In the genomic region with DNA sequence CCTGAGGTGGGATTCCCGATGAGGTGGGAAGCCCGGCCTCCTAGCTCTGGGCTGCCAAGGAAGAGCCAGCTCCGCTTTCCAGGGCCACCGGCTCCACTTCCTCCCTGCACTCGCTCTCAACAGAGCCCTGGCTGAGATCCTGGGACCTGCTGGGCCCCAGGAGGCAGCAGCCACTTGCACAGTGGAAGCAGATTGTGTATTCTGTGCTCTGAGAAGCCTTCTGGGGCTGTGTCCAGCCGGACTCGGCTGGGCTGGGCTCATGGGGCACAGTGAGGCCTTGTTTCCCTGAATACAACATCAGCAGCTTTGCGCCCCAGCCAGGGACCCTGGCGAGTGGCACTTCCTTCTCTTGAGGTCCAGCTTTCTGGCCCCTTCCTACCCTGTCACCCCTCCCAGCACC, we compare ENCODE assay signal across 8 mouse cellular contexts. TPM values are rescaled to one million over a fixed set of nuclear protein-coding genes. Genes with fewer than 3 reads are reported as not detected.
DNase-seq lines count a peak whose midpoint lies in the region; ATAC-seq and TF ChIP-seq lines count a peak whose summit lies in the region.

No protein-coding gene starts in this region.

- no peaks in the 10 kb centered on the region for H3K36me3 ChIP-seq in kidney, postnatal 0 days (ENCODE audit: insufficient read depth, low read length)
- no peaks in the 10 kb centered on the region for H3K36me3 ChIP-seq in kidney, adult 2 months (ENCODE audit: control insufficient read depth, insufficient read depth, low read length)
- peaks cover 45% of the 10 kb centered on the region for H3K36me3 ChIP-seq in liver, embryonic 12.5 days
- H3K36me3 ChIP-seq in small intestine, adult 2 months (ENCODE audit: control insufficient read depth, insufficient read depth, low read length) = peaks cover 32% of the 10 kb centered on the region

- no peaks in the 10 kb centered on the region for H3K9me3 ChIP-seq in kidney, postnatal 0 days (replicated peaks; ENCODE audit: low read length)
- H3K9me3 ChIP-seq in liver, embryonic 12.5 days (replicated peaks) = no peaks in the 10 kb centered on the region

- peak overlapping the region; percentile 99 for H3K4me2 ChIP-seq in kidney, postnatal 0 days (ENCODE audit: low read length)
- H3K4me2 ChIP-seq in liver, embryonic 12.5 days = peak overlapping the region; percentile 95

- ATAC-seq in kidney, postnatal 0 days (replicated peaks; ENCODE audit: low FRiP score, low read depth) = no peak
- ATAC-seq in liver, embryonic 12.5 days = no peak

- peaks cover 13% of the 10 kb centered on the region; the same call in 1 of the 2 replicates for H3K4me1 ChIP-seq in kidney, postnatal 0 days (replicated peaks; ENCODE audit: insufficient read depth, low read length)
- 0 out of 2 replicates have a peak, but pooled peaks cover 7% of the 10 kb centered on the region for H3K4me1 ChIP-seq in kidney, adult 2 months (ENCODE audit: control insufficient read depth, insufficient read depth, low read length)
- H3K4me1 ChIP-seq in cerebellum, adult 2 months (ENCODE audit: control insufficient read depth, insufficient read depth, low read length) = peaks cover 41% of the 10 kb centered on the region
- H3K4me1 ChIP-seq in liver, embryonic 12.5 days = peaks cover 76% of the 10 kb centered on the region
- H3K4me1 ChIP-seq in small intestine, adult 2 months (ENCODE audit: control insufficient read depth, insufficient read depth, insufficient read length, low read length) = peaks cover 47% of the 10 kb centered on the region

- TF ChIP-seq POLR2A in kidney, adult 2 months (IDR thresholded peaks at IDR 0.05; ENCODE audit: low read depth, low read length) = no peak
- no peak for TF ChIP-seq POLR2A in cerebellum, adult 2 months (IDR thresholded peaks at IDR 0.05; ENCODE audit: borderline replicate concordance, insufficient read depth, low read length)
- no peak for TF ChIP-seq POLR2A in small intestine, adult 2 months (IDR thresholded peaks at IDR 0.05; ENCODE audit: low read depth, low read length)

- 68% methylated on average over 9 of the region's 9 CpGs for WGBS in kidney, postnatal 0 days
- 72% methylated on average over 9 of the region's 9 CpGs for WGBS in kidney, adult 2 months
- WGBS in cerebellum, adult 2 months = 8% methylated on average over 9 of the region's 9 CpGs
- 72% methylated on average over 9 of the region's 9 CpGs for WGBS in liver, embryonic 12.5 days (ENCODE audit: insufficient replicate concordance)
- 62% methylated on average over 9 of the region's 9 CpGs for WGBS in small intestine, adult 2 months

- no peak for TF ChIP-seq CTCF in kidney, postnatal 0 days (IDR thresholded peaks at IDR 0.05; ENCODE audit: low read depth)
- no peak for TF ChIP-seq CTCF in kidney, adult 2 months (conservative IDR thresholded peaks at IDR 0.05; ENCODE audit: insufficient read depth, insufficient read length, low read depth, low read length)
- TF ChIP-seq CTCF in cerebellum, adult 2 months (IDR thresholded peaks at IDR 0.05; ENCODE audit: borderline replicate concordance, insufficient read depth, low read depth, low read length) = no peak
- no peak for TF ChIP-seq CTCF in small intestine, adult 2 months (IDR thresholded peaks at IDR 0.05; ENCODE audit: extremely low read depth, insufficient read length, insufficient replicate concordance, low read depth, low read length)

- no peak overlapping the region for H3K27ac ChIP-seq in kidney, postnatal 0 days
- no peak overlapping the region for H3K27ac ChIP-seq in kidney, adult 2 months (ENCODE audit: insufficient read depth, low read depth, low read length)
- H3K27ac ChIP-seq in cerebellum, adult 2 months (ENCODE audit: insufficient read depth, low read length) = peak overlapping the region; percentile 14
- peak overlapping the region; percentile 52 for H3K27ac ChIP-seq in liver, embryonic 12.5 days
- H3K27ac ChIP-seq in small intestine, adult 2 months (ENCODE audit: insufficient read depth, low read depth, low read length) = peak overlapping the region; percentile 95

- no peak overlapping the region for H3K4me3 ChIP-seq in kidney, postnatal 0 days (replicated peaks; ENCODE audit: low read depth, low read length)
- H3K4me3 ChIP-seq in kidney, adult 2 months (ENCODE audit: insufficient read depth, low read depth, low read length) = no peak overlapping the region
- peak overlapping the region; percentile 22 for H3K4me3 ChIP-seq in cerebellum, adult 2 months (replicated peaks; ENCODE audit: insufficient read depth, low read depth, low read length)
- H3K4me3 ChIP-seq in liver, embryonic 12.5 days = peak overlapping the region; percentile 76
- peak overlapping the region; percentile 88 for H3K4me3 ChIP-seq in small intestine, adult 2 months (ENCODE audit: low read depth, low read length)

- DNase-seq in kidney, postnatal 0 days (ENCODE audit: low spot score) = no peak
- no peak for DNase-seq in kidney, adult 2 months
- DNase-seq in cerebellum, adult 2 months = peak; percentile 68 to 82
- DNase-seq in frontal cortex, postnatal 14 days (ENCODE audit: low spot score in 2 of 2) = peak; percentile 53 to 69
- no peak for DNase-seq in kidney, postnatal 25 days
- no peak for DNase-seq in retina, embryonic 14.5 days (ENCODE audit: low spot score)

- peak overlapping the region; percentile 15; the same call in 1 of the 2 replicates for H3K9ac ChIP-seq in kidney, postnatal 0 days (ENCODE audit: low read depth, low read length)
- peak overlapping the region; percentile 41 for H3K9ac ChIP-seq in liver, embryonic 12.5 days

- H3K27me3 ChIP-seq in kidney, postnatal 0 days (ENCODE audit: insufficient read depth, low read length) = no peaks in the 10 kb centered on the region
- no peaks in the 10 kb centered on the region for H3K27me3 ChIP-seq in kidney, adult 2 months (replicated peaks; ENCODE audit: control insufficient read depth, insufficient read depth, low read length)
- H3K27me3 ChIP-seq in cerebellum, adult 2 months (ENCODE audit: control insufficient read depth, insufficient read depth, low read length) = no peaks in the 10 kb centered on the region
- peaks cover 6% of the 10 kb centered on the region; the same call in 1 of the 2 replicates for H3K27me3 ChIP-seq in liver, embryonic 12.5 days (replicated peaks)
- H3K27me3 ChIP-seq in small intestine, adult 2 months (ENCODE audit: control insufficient read depth, insufficient read depth, low read length) = no peaks in the 10 kb centered on the region

RNA-seq across cellular contexts. Expression of a gene that starts 2.8 kb away (rescaled TPM):
- 48.3 and 51.3 TPM in 2 replicates for polyA plus RNA-seq in kidney, postnatal 0 days (2015; fragmentation: Nextera tagmentation; extraction: Ambion mirVana)
- polyA plus RNA-seq in kidney, adult 2 months (2012; rRNA removed) = 36.3 and 41.0 TPM in 2 replicates
- polyA plus RNA-seq in cerebellum, adult 2 months (2012; rRNA removed) = 141 and 152 TPM in 2 replicates
- polyA plus RNA-seq in liver, embryonic 12.5 days (2016; fragmentation: Nextera tagmentation; extraction: Ambion mirVana) = 75.0 and 75.6 TPM in 2 replicates
- polyA plus RNA-seq in small intestine, adult 2 months (2012; rRNA removed) = 188 and 423 TPM in 2 replicates

RNA-seq across cellular contexts. Expression of a gene that starts 25.8 kb away (rescaled TPM):
- not detected in 2 replicates for polyA plus RNA-seq in kidney, postnatal 0 days (2015; fragmentation: Nextera tagmentation; extraction: Ambion mirVana)
- polyA plus RNA-seq in kidney, adult 2 months (2012; rRNA removed) = 0.10 TPM in 1 of 2 replicates, not detected in the other
- not detected in 2 replicates for polyA plus RNA-seq in cerebellum, adult 2 months (2012; rRNA removed)
- not detected in 2 replicates for polyA plus RNA-seq in liver, embryonic 12.5 days (2016; fragmentation: Nextera tagmentation; extraction: Ambion mirVana)
- 13.9 and 8,604 TPM in 2 replicates for polyA plus RNA-seq in small intestine, adult 2 months (2012; rRNA removed)

RNA-seq across cellular contexts. Expression of a gene that starts 45.9 kb away (rescaled TPM):
- polyA plus RNA-seq in kidney, postnatal 0 days (2015; fragmentation: Nextera tagmentation; extraction: Ambion mirVana) = 0.18 TPM in 1 of 2 replicates, not detected in the other
- polyA plus RNA-seq in kidney, adult 2 months (2012; rRNA removed) = 0.52 TPM in 1 of 2 replicates, not detected in the other
- 0.13 and 0.16 TPM in 2 replicates for polyA plus RNA-seq in cerebellum, adult 2 months (2012; rRNA removed)
- polyA plus RNA-seq in liver, embryonic 12.5 days (2016; fragmentation: Nextera tagmentation; extraction: Ambion mirVana) = not detected in 2 replicates
- 124 and 65,009 TPM in 2 replicates for polyA plus RNA-seq in small intestine, adult 2 months (2012; rRNA removed)

Comparison
In these comparisons a context has a peak if more than half of its experiments do, and no peak if none do; other contexts are left out.
1. DNase-seq: peak in cerebellum, adult 2 months (2 of 2) and frontal cortex, postnatal 14 days (2 of 2); none in kidney, postnatal 0 days (single experiment), kidney, adult 2 months (single experiment), kidney, postnatal 25 days (0 of 2) and retina, embryonic 14.5 days (single experiment).
2. H3K27ac ChIP-seq: peak in cerebellum, adult 2 months (single experiment), liver, embryonic 12.5 days (single experiment) and small intestine, adult 2 months (single experiment); none in kidney, postnatal 0 days (single experiment) and kidney, adult 2 months (single experiment).
3. H3K4me3 ChIP-seq: peak in cerebellum, adult 2 months (single experiment), liver, embryonic 12.5 days (single experiment) and small intestine, adult 2 months (single experiment); none in kidney, postnatal 0 days (single experiment) and kidney, adult 2 months (single experiment).
4. RNA of a gene that starts 25.8 kb away (polyA plus RNA-seq): 13.9 to 8,604 TPM in small intestine, adult 2 months; not detected in kidney, postnatal 0 days, 0.10 TPM in kidney, adult 2 months, not detected in cerebellum, adult 2 months and not detected in liver, embryonic 12.5 days; every median in the first group is over 10 times any median in the second.
5. RNA of a gene that starts 45.9 kb away (polyA plus RNA-seq): 124 to 65,009 TPM in small intestine, adult 2 months; 0.52 TPM in kidney, adult 2 months, 0.18 TPM in kidney, postnatal 0 days, 0.13 to 0.16 TPM in cerebellum, adult 2 months and not detected in liver, embryonic 12.5 days; every median in the first group is over 10 times any median in the second.